Mouse (Mus musculus): ENCODE results near the gene Helq. TPM values are rescaled to one million over a fixed set of nuclear protein-coding genes. Genes with fewer than 3 reads are reported as not detected.
A peak's percentile ranks its signal among the peaks of the same experiment; 100 is the strongest.

Helq gene
- polyA plus RNA-seq, 1 experiment from 2014 or later, result 9.6 TPM

GRCm38 (mm10) chr5:100822826-100823225 lies 24.4 kb upstream of the Helq start:
- WGBS, result 73% methylated on average over 7 of the region's 7 CpGs
- Histone ChIP-seq H3K9ac (ENCODE audit: low read depth, low read length) (no peak overlapping the region), H3K4me2 (ENCODE audit: low read length) (no peak overlapping the region), H3K9me3 (replicated peaks; ENCODE audit: low read length) (no peaks in the 10 kb centered on the region), H3K27me3 (ENCODE audit: insufficient read depth, low read length) (no peaks in the 10 kb centered on the region), H3K4me1 (replicated peaks; ENCODE audit: insufficient read depth, low read length) (no peaks in the 10 kb centered on the region), H3K27ac (no peak overlapping the region), H3K36me3 (ENCODE audit: insufficient read depth, low read length) (no peaks in the 10 kb centered on the region), H3K4me3 (replicated peaks; ENCODE audit: low read depth, low read length) (no peak overlapping the region)
- no peak for ATAC-seq (replicated peaks; ENCODE audit: low FRiP score, low read depth)
- no peak for TF ChIP-seq CTCF (IDR thresholded peaks at IDR 0.05; ENCODE audit: low read depth)
- DNase-seq (ENCODE audit: low spot score), result no peak

- DNase-seq (ENCODE audit: low spot score) (no peak), ATAC-seq (replicated peaks; ENCODE audit: low FRiP score, low read depth) (no peak)
- Histone ChIP-seq H3K4me3 (replicated peaks; ENCODE audit: low read depth, low read length) (no peak overlapping the region), H3K9ac (ENCODE audit: low read depth, low read length) (no peak overlapping the region), H3K27me3 (ENCODE audit: insufficient read depth, low read length) (no peaks in the 10 kb centered on the region), H3K4me2 (ENCODE audit: low read length) (peak overlapping the region; percentile 96), H3K9me3 (replicated peaks; ENCODE audit: low read length) (no peaks in the 10 kb centered on the region), H3K36me3 (ENCODE audit: insufficient read depth, low read length) (no peaks in the 10 kb centered on the region), H3K4me1 (replicated peaks; ENCODE audit: insufficient read depth, low read length) (no peaks in the 10 kb centered on the region), H3K27ac (no peak overlapping the region)
- 79% methylated on average over 8 of the region's 8 CpGs for WGBS
- TF ChIP-seq CTCF (IDR thresholded peaks at IDR 0.05; ENCODE audit: low read depth), result no peak; the same call in 1 of the 2 replicates
Measured at GRCm38 (mm10) chr5:100821375-100821774, 23.0 kb upstream of the Helq start.

- ATAC-seq (replicated peaks; ENCODE audit: low FRiP score, low read depth), result peak; percentile 93
- H3K9me3 ChIP-seq (replicated peaks; ENCODE audit: low read length), result no peaks in the 10 kb centered on the region
- H3K27ac ChIP-seq, result peak within 1 kb of the TSS; percentile 76
- no peaks in the 10 kb centered on the region for H3K4me1 ChIP-seq (replicated peaks; ENCODE audit: insufficient read depth, low read length)
- peak; percentile 93 for DNase-seq (ENCODE audit: low spot score)
- H3K4me3 ChIP-seq (replicated peaks; ENCODE audit: low read depth, low read length), result peak within 1 kb of the TSS; percentile 90
- H3K4me2 ChIP-seq (ENCODE audit: low read length), result peak within 1 kb of the TSS; percentile 96
- peak within 1 kb of the TSS; percentile 90 for H3K9ac ChIP-seq (ENCODE audit: low read depth, low read length)
- 0 out of 2 replicates have a peak, but pooled peaks cover 2% of the 10 kb centered on the region for H3K36me3 ChIP-seq (ENCODE audit: insufficient read depth, low read length)
- WGBS, result under 1% methylated on average over 63 of the region's 63 CpGs
- TF ChIP-seq CTCF (IDR thresholded peaks at IDR 0.05; ENCODE audit: low read depth), result no peak
- H3K27me3 ChIP-seq (ENCODE audit: insufficient read depth, low read length), result no peaks in the 10 kb centered on the region
Measured at GRCm38 (mm10) chr5:100820483-100821184, 22.2 kb upstream of the Helq start, which contains the start of gene Abraxas1. TSS of gene Abraxas1 (minus strand) at chr5:100820965.

- H3K27ac ChIP-seq, result peak overlapping the region; percentile 76; the same call in 1 of the 2 replicates
- TF ChIP-seq CTCF (IDR thresholded peaks at IDR 0.05; ENCODE audit: low read depth), result peak; percentile 54
Measured at GRCm38 (mm10) chr5:100819568-100820480, 21.4 kb upstream of the Helq start.

GRCm38 (mm10) chr5:100818341-100818740 lies 19.9 kb upstream of the Helq start:
- H3K9me3 ChIP-seq (replicated peaks; ENCODE audit: low read length), result no peaks in the 10 kb centered on the region
- H3K27ac ChIP-seq, result no peak overlapping the region
- no peak for DNase-seq (ENCODE audit: low spot score)
- no peak overlapping the region for H3K4me2 ChIP-seq (ENCODE audit: low read length)
- WGBS, result 69% methylated on average over 4 of the region's 4 CpGs
- ATAC-seq (replicated peaks; ENCODE audit: low FRiP score, low read depth), result no peak
- no peak overlapping the region for H3K4me3 ChIP-seq (replicated peaks; ENCODE audit: low read depth, low read length)
- 0 out of 2 replicates have a peak, but pooled peaks cover 2% of the 10 kb centered on the region for H3K36me3 ChIP-seq (ENCODE audit: insufficient read depth, low read length)
- no peak overlapping the region for H3K9ac ChIP-seq (ENCODE audit: low read depth, low read length)
- no peak for TF ChIP-seq CTCF (IDR thresholded peaks at IDR 0.05; ENCODE audit: low read depth)
- H3K27me3 ChIP-seq (ENCODE audit: insufficient read depth, low read length), result no peaks in the 10 kb centered on the region
- no peaks in the 10 kb centered on the region for H3K4me1 ChIP-seq (replicated peaks; ENCODE audit: insufficient read depth, low read length)

More at GRCm38 (mm10) chr5:100819568-100820480, 21.4 kb upstream of the Helq start:
- no peak for ATAC-seq (replicated peaks; ENCODE audit: low FRiP score, low read depth)
- H3K9me3 ChIP-seq (replicated peaks; ENCODE audit: low read length), result no peaks in the 10 kb centered on the region
- 33% methylated on average over 16 of the region's 16 CpGs for WGBS
- H3K27me3 ChIP-seq (ENCODE audit: insufficient read depth, low read length), result no peaks in the 10 kb centered on the region
- peak overlapping the region; percentile 90 for H3K9ac ChIP-seq (ENCODE audit: low read depth, low read length)
- no peaks in the 10 kb centered on the region for H3K4me1 ChIP-seq (replicated peaks; ENCODE audit: insufficient read depth, low read length)
- peak overlapping the region; percentile 96 for H3K4me2 ChIP-seq (ENCODE audit: low read length)
- H3K36me3 ChIP-seq (ENCODE audit: insufficient read depth, low read length), result 0 out of 2 replicates have a peak, but pooled peaks cover 2% of the 10 kb centered on the region
- H3K4me3 ChIP-seq (replicated peaks; ENCODE audit: low read depth, low read length), result peak overlapping the region; percentile 90
- peak; percentile 20 for DNase-seq (ENCODE audit: low spot score)

- Histone ChIP-seq H3K27me3 (ENCODE audit: insufficient read depth, low read length) (no peaks in the 10 kb centered on the region), H3K36me3 (ENCODE audit: insufficient read depth, low read length) (peaks cover 28% of the 10 kb centered on the region; the same call in 1 of the 2 replicates), H3K27ac (no peak overlapping the region), H3K4me2 (ENCODE audit: low read length) (no peak overlapping the region), H3K4me1 (replicated peaks; ENCODE audit: insufficient read depth, low read length) (no peaks in the 10 kb centered on the region; the same call in 1 of the 2 replicates), H3K9ac (ENCODE audit: low read depth, low read length) (no peak overlapping the region), H3K4me3 (replicated peaks; ENCODE audit: low read depth, low read length) (no peak overlapping the region), H3K9me3 (replicated peaks; ENCODE audit: low read length) (no peaks in the 10 kb centered on the region)
- no peak for TF ChIP-seq CTCF (IDR thresholded peaks at IDR 0.05; ENCODE audit: low read depth)
- WGBS, result 83% methylated on average over 5 of the region's 5 CpGs
- no peak for DNase-seq (ENCODE audit: low spot score)
- no peak for ATAC-seq (replicated peaks; ENCODE audit: low FRiP score, low read depth)
Measured at GRCm38 (mm10) chr5:100794084-100794483, 4.3 kb downstream of the Helq start.

All from kidney, postnatal 0 days (tissue).